Comparison of ENCODE assay signal across 10 mouse cellular contexts in the genomic region with DNA sequence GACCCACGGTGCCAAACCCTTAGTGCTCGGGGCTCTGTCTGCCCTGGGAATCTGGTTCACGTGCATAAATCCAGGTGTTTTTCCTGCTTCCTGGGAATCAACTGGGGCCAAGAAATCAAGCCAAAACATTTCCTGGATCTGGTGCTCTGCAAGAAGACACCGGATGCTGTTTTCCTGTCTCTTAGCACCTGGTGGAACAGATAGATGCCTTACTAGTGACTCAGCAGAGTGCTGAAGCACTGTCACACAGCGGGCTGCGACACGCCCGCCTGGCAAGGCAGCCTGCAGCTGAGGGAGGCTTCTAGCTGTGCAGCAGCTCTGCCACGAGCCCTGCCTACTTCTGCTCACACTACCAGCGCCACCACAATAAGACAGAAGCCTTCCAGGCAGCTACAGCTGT. TPM values are rescaled to one million over a fixed set of nuclear protein-coding genes. Genes with fewer than 3 reads are reported as not detected.
DNase-seq lines count a peak whose midpoint lies in the region; ATAC-seq and TF ChIP-seq lines count a peak whose summit lies in the region.
"Had no signal": no experiment of that assay in that cellular context is flagged by ENCODE, and none has a peak within 500 bp of the region (broad histone marks: within the 10 kb centered on the region; RNA-seq: fewer than 3 reads in every experiment).

No protein-coding gene starts in this region.

- no peak overlapping the region for H3K4me2 ChIP-seq in embryonic facial prominence, embryonic 13.5 days
- H3K4me2 ChIP-seq: lung, embryonic 14.5 days had no signal

- peaks cover 95% of the 10 kb centered on the region for H3K36me3 ChIP-seq in embryonic facial prominence, embryonic 13.5 days
- peaks cover 100% of the 10 kb centered on the region for H3K36me3 ChIP-seq in embryonic facial prominence, embryonic 10.5 days (replicated peaks)
- H3K36me3 ChIP-seq in thymus, adult 2 months (ENCODE audit: control insufficient read depth, insufficient read depth, low read length), result no peaks in the 10 kb centered on the region

- no peak for TF ChIP-seq POLR2A in thymus, adult 2 months (IDR thresholded peaks at IDR 0.05; ENCODE audit: control insufficient read depth, extremely low read depth, insufficient read depth, low read length, poor library complexity)

- no peak overlapping the region for H3K9ac ChIP-seq in embryonic facial prominence, embryonic 13.5 days
- H3K9ac ChIP-seq: lung, embryonic 14.5 days had no signal

- no peak for DNase-seq in embryonic facial prominence, embryonic 10.5 days (ENCODE audit: low spot score)
- DNase-seq in urinary bladder, postnatal 14 days (ENCODE audit: low spot score), result peak; percentile 62
- DNase-seq in urinary bladder, postnatal 10 days (ENCODE audit: low spot score), result no peak
- DNase-seq in left cerebral cortex, adult 18-20 months (ENCODE audit: low spot score in 2 of 2), result peak; percentile 37 to 52
- DNase-seq in thymus, adult 2 months, result peak; percentile 46
- no peak for DNase-seq in embryo, embryonic 9.5 days (ENCODE audit: extremely low spot score)
- no peak for DNase-seq in spleen, postnatal 36 days (ENCODE audit: low spot score in 2 of 2)
- DNase-seq: lung, embryonic 14.5 days had no signal

- H3K4me3 ChIP-seq in embryonic facial prominence, embryonic 13.5 days, result no peak overlapping the region
- H3K4me3 ChIP-seq in embryonic facial prominence, embryonic 10.5 days, result no peak overlapping the region
- H3K4me3 ChIP-seq in thymus, adult 2 months (ENCODE audit: control insufficient read depth, insufficient read depth, low read length), result no peak overlapping the region

- TF ChIP-seq CTCF in thymus, adult 2 months (IDR thresholded peaks at IDR 0.05; ENCODE audit: borderline replicate concordance, control insufficient read depth, extremely low read depth, insufficient read depth, low read length, poor library complexity), result no peak

- H3K27ac ChIP-seq in embryonic facial prominence, embryonic 13.5 days, result 0 out of 2 replicates have a peak overlapping the region, but pooled peaks have one; percentile 7
- H3K27ac ChIP-seq in embryonic facial prominence, embryonic 10.5 days (replicated peaks), result no peak overlapping the region
- peak overlapping the region; percentile 55 for H3K27ac ChIP-seq in thymus, adult 2 months (ENCODE audit: control insufficient read depth, insufficient read depth, low read length)

- 73% methylated on average over 10 of the region's 10 CpGs for WGBS in embryonic facial prominence, embryonic 13.5 days
- 84% methylated on average over 10 of the region's 10 CpGs for WGBS in embryonic facial prominence, embryonic 10.5 days
- 10% methylated on average over 10 of the region's 10 CpGs for WGBS in thymus, adult 2 months

- H3K27me3 ChIP-seq in embryonic facial prominence, embryonic 13.5 days, result no peaks in the 10 kb centered on the region
- H3K27me3 ChIP-seq in embryonic facial prominence, embryonic 10.5 days (replicated peaks; ENCODE audit: low read depth, poor library complexity, severe bottlenecking), result no peaks in the 10 kb centered on the region
- no peaks in the 10 kb centered on the region for H3K27me3 ChIP-seq in thymus, adult 2 months (ENCODE audit: control insufficient read depth, insufficient read depth, low read length)

- no peaks in the 10 kb centered on the region for H3K9me3 ChIP-seq in embryonic facial prominence, embryonic 13.5 days
- H3K9me3 ChIP-seq in embryonic facial prominence, embryonic 10.5 days, result no peaks in the 10 kb centered on the region

- ATAC-seq in embryonic facial prominence, embryonic 13.5 days (ENCODE audit: insufficient number of reproducible peaks, insufficient read depth, low FRiP score, low TSS enrichment, low read depth), result peak; percentile 29; the same call in 1 of the 2 replicates

- H3K4me1 ChIP-seq in embryonic facial prominence, embryonic 13.5 days, result no peaks in the 10 kb centered on the region
- 0 out of 2 replicates have a peak, but pooled peaks cover 3% of the 10 kb centered on the region for H3K4me1 ChIP-seq in embryonic facial prominence, embryonic 10.5 days
- peaks cover 8% of the 10 kb centered on the region for H3K4me1 ChIP-seq in thymus, adult 2 months (replicated peaks; ENCODE audit: control insufficient read depth, insufficient read depth, low read length)

RNA-seq across cellular contexts. Expression of gene Cwc15, which starts 59.0 kb away (rescaled TPM):
- 170 and 176 TPM in 2 replicates for polyA plus RNA-seq in embryonic facial prominence, embryonic 13.5 days (2015; fragmentation: Nextera tagmentation; extraction: Ambion mirVana)
- 174 and 178 TPM in 2 replicates for polyA plus RNA-seq in embryonic facial prominence, embryonic 10.5 days (2016; fragmentation: Nextera tagmentation; extraction: Ambion mirVana)
- total RNA-seq in left cerebral cortex, adult 18-20 months (2021), result 10 to 100 TPM; 81.9 to 84.9 TPM
- polyA plus RNA-seq in thymus, adult 2 months (2012; rRNA removed), result 12.3 and 12.6 TPM in 2 replicates

RNA-seq across cellular contexts. Expression of gene Kdm4d, which starts 59.1 kb away (rescaled TPM):
- polyA plus RNA-seq in embryonic facial prominence, embryonic 13.5 days (2015; fragmentation: Nextera tagmentation; extraction: Ambion mirVana), result 0.41 and 0.56 TPM in 2 replicates
- 0.19 and 0.46 TPM in 2 replicates for polyA plus RNA-seq in embryonic facial prominence, embryonic 10.5 days (2016; fragmentation: Nextera tagmentation; extraction: Ambion mirVana)
- 1 to 10 TPM; 1.5 to 1.9 TPM for total RNA-seq in left cerebral cortex, adult 18-20 months (2021)
- 0.22 and 0.26 TPM in 2 replicates for polyA plus RNA-seq in thymus, adult 2 months (2012; rRNA removed)
- total RNA-seq: gastrocnemius, adult 8-10 months had no signal

Comparison
In these comparisons a context has a peak if more than half of its experiments do, and no peak if none do; other contexts are left out.
1. DNase-seq: peak in urinary bladder, postnatal 14 days (single experiment), left cerebral cortex, adult 18-20 months (2 of 2) and thymus, adult 2 months (single experiment); none in embryonic facial prominence, embryonic 10.5 days (single experiment), urinary bladder, postnatal 10 days (single experiment), embryo, embryonic 9.5 days (single experiment) and spleen, postnatal 36 days (0 of 2).
2. RNA of gene Cwc15, which starts 59.0 kb away (polyA plus RNA-seq): 174 to 178 TPM in embryonic facial prominence, embryonic 10.5 days and 170 to 176 TPM in embryonic facial prominence, embryonic 13.5 days; 12.3 to 12.6 TPM in thymus, adult 2 months; every median in the first group is over 10 times any median in the second.